Mouse (Mus musculus) T-cell, adult 2 months (primary cell): ENCODE measurements around the gene Kif20b.

ENCODE experiments used
- DNase-seq: peaks from one replicate; pipeline ENCODE4 v3.0.0; 2022; ENCODE audit warnings: low spot score

The Kif20b gene

GRCm38 (mm10) chr19:34921652-34922602 lies at the start of gene Kif20b:
Gene Kif20b (plus strand): TSS chr19:34922361.
- peak; percentile 91 for DNase-seq

GRCm38 (mm10) chr19:34876676-34877075 lies 45.5 kb upstream of the Kif20b start:
- no peak for DNase-seq

GRCm38 (mm10) chr19:34877898-34878602 lies 44.1 kb upstream of the Kif20b start:
- DNase-seq = peak; percentile 84

GRCm38 (mm10) chr19:34878603-34879541 lies 43.3 kb upstream of the Kif20b start, which contains the start of gene Pank1:
Gene Pank1 (minus strand): TSS chr19:34879455.
- DNase-seq = peak; percentile 60

- no peak for DNase-seq
Observed at GRCm38 (mm10) chr19:34879624-34880023, 42.5 kb upstream of the Kif20b start.

GRCm38 (mm10) chr19:34881160-34881559 lies 41.0 kb upstream of the Kif20b start:
- DNase-seq = no peak

- no peak for DNase-seq
Observed at GRCm38 (mm10) chr19:34882443-34882842, 39.7 kb upstream of the Kif20b start.

- DNase-seq = no peak
Observed at GRCm38 (mm10) chr19:34883526-34884224, 38.5 kb upstream of the Kif20b start.

GRCm38 (mm10) chr19:34886324-34886723 lies 35.8 kb upstream of the Kif20b start:
- DNase-seq = no peak

- DNase-seq = no peak
Observed at GRCm38 (mm10) chr19:34890981-34891380, 31.2 kb upstream of the Kif20b start.

- DNase-seq = no peak
Observed at GRCm38 (mm10) chr19:34891590-34891989, 30.6 kb upstream of the Kif20b start.

- no peak for DNase-seq
Observed at GRCm38 (mm10) chr19:34895082-34895481, 27.1 kb upstream of the Kif20b start.

GRCm38 (mm10) chr19:34897082-34897965 lies 24.8 kb upstream of the Kif20b start:
- DNase-seq = no peak

GRCm38 (mm10) chr19:34898941-34899340 lies 23.2 kb upstream of the Kif20b start:
- DNase-seq = no peak

GRCm38 (mm10) chr19:34901266-34901665 lies 20.9 kb upstream of the Kif20b start:
- DNase-seq = no peak

GRCm38 (mm10) chr19:34901735-34902134 lies 20.4 kb upstream of the Kif20b start:
- DNase-seq = no peak

GRCm38 (mm10) chr19:34904032-34904431 lies 18.1 kb upstream of the Kif20b start:
- DNase-seq = no peak

- DNase-seq = no peak
Observed at GRCm38 (mm10) chr19:34905424-34905823, 16.7 kb upstream of the Kif20b start.

- DNase-seq = no peak
Observed at GRCm38 (mm10) chr19:34906772-34907171, 15.4 kb upstream of the Kif20b start.

- no peak for DNase-seq
Observed at GRCm38 (mm10) chr19:34912366-34912765, 9.8 kb upstream of the Kif20b start.
